Mouse (Mus musculus) heart, embryonic 16.5 days (tissue): ENCODE results near the gene Slc13a2. TPM values are rescaled to one million over a fixed set of nuclear protein-coding genes. Genes with fewer than 3 reads are reported as not detected.

Experiments used
- ATAC-seq: fragments of 200-750 bp; cut with Nextera tagmentation; replicated peaks from 2 replicates; pipeline ENCODE4 v1.8.0; 2017; ENCODE audit warnings: moderate number of reproducible peaks; ENCODE audit not compliant: insufficient read depth, low FRiP score; ENCODE audit errors: extremely low read depth
- H3K27ac ChIP-seq: fragments of 300-500 bp; sonication (generic); 2 replicates; pipeline ENCODE4 v1.5.1; 2014; ENCODE audit warnings: mild to moderate bottlenecking, low read length, control low read depth, moderate library complexity
- H3K27me3 ChIP-seq: fragments of 300-500 bp; sonication (generic); 2 replicates; pipeline ENCODE4 v1.6.1; 2014; ENCODE audit warnings: low read length, mixed read lengths; ENCODE audit not compliant: control insufficient read depth, insufficient read depth
- H3K36me3 ChIP-seq: fragments of 300-500 bp; sonication (generic); 2 replicates; pipeline ENCODE4 v1.6.1; 2014; ENCODE audit not compliant: control insufficient read depth, insufficient read depth
- H3K4me1 ChIP-seq: fragments of 300-500 bp; sonication (generic); 2 replicates; pipeline ENCODE4 v1.6.1; 2014; ENCODE audit warnings: low read length, mixed read lengths; ENCODE audit not compliant: control insufficient read depth, insufficient read depth
- H3K4me2 ChIP-seq: fragments of 300-500 bp; sonication (generic); 2 replicates; pipeline ENCODE4 v1.6.1; 2014; ENCODE audit warnings: low read depth, mild to moderate bottlenecking, control low read depth, low read length
- H3K4me3 ChIP-seq: fragments of 300-500 bp; sonication (generic); 2 replicates; pipeline ENCODE4 v1.5.1; 2014; ENCODE audit warnings: mild to moderate bottlenecking, control low read depth, low read length
- H3K9ac ChIP-seq: fragments of 300-500 bp; sonication (generic); 2 replicates; pipeline ENCODE4 v1.6.1; 2014; ENCODE audit warnings: low read length, control low read depth
- H3K9me3 ChIP-seq: fragments of 300-500 bp; sonication (generic); replicated peaks from 2 replicates; pipeline ENCODE4 v1.6.1; 2016; ENCODE audit warnings: low read length; ENCODE audit not compliant: control insufficient read depth
- WGBS: fragments of 180-500 bp; shearing (Covaris S2); extraction: QIAGEN DNeasy Blood & Tissue Kit; methylation state at CpG from one replicate; pipeline ENCODE4 v1.1.7; 2014; 5-methylcytosine and 5-hydroxymethylcytosine counted together
- polyA plus RNA-seq: library from polyadenylated mRNA; unstranded; fragments of >200 nt; fragmentation: Nextera tagmentation; extraction: Ambion mirVana; gene quantifications from 2 replicates; pipeline ENCODE4 v1.2.1, GENCODE M21; 2015

Gene Slc13a2
- polyA plus RNA-seq, 1 experiment from 2014 or later: 0.70 TPM

DNA sequence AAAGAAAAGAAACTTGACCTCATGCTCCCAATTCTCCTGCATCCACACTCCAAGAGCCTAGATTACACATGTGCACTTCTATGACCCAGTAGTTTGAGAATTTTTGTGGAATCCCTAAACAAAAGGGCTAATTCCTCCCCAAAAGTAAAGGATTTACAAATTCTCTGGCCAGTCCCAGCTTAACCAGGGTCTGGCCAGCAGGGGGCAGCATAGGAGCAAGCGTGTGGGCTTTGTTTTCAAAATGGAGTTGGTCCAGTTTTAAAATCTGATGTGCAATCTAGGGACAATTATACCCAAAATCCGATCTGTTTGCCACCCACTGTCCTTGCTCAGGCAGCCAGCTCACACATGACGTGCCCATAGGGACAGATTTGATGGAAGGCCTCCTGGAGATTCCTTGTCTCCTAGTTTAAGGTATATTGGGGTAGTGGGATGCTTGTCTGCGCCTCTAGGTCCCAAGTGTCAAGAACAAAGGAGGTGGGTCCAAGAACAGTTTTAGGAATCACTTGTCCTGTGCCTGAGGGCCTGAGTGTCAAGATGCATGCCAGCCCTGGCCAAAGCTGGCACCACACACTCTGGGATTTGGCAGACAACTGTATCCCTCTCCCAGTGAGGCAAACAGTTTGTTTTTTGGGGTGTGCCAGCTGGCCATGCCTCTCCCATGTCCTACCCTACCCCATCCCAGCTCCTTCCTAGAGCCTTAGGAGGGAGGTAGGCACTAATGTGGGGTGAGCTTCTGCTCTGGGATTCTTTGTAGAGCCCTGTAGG is 66.4 kb downstream of the Slc13a2 start:
- WGBS: 38% methylated on average over 4 of the region's 4 CpGs
- no peak overlapping the region for H3K4me2 ChIP-seq
- no peak overlapping the region for H3K27ac ChIP-seq
- H3K4me1 ChIP-seq: no peaks in the 10 kb centered on the region
- H3K9me3 ChIP-seq: no peaks in the 10 kb centered on the region
- no peaks in the 10 kb centered on the region for H3K36me3 ChIP-seq
- no peaks in the 10 kb centered on the region for H3K27me3 ChIP-seq
- H3K4me3 ChIP-seq: no peak overlapping the region
- no peak for ATAC-seq
- no peak overlapping the region for H3K9ac ChIP-seq

DNA sequence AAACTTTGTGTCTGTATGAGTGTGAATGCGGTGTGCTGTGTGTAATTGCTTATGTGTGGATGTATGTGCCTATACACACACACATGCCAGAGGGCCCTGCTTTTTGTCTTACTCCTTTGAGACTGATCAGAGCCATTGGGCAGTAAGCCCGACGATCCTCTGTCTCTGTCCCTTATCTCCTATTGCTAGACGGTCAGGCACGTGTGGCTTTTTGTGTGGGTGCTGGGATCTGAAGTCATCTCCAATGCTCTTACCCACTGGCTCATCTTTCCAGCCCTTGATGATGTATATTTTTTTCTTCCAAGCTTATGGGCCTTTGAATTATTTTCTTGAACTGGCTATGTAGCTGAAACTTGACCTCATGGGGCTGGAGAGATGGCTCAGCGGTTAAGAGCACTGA is 67.1 kb downstream of the Slc13a2 start:
- ATAC-seq: no peak
- no peak overlapping the region for H3K4me2 ChIP-seq
- H3K4me1 ChIP-seq: peaks cover 2% of the 10 kb centered on the region
- 54% methylated on average over 6 of the region's 6 CpGs for WGBS
- H3K27me3 ChIP-seq: no peaks in the 10 kb centered on the region
- H3K9me3 ChIP-seq: no peaks in the 10 kb centered on the region
- no peak overlapping the region for H3K4me3 ChIP-seq
- no peak overlapping the region for H3K27ac ChIP-seq
- no peak overlapping the region for H3K9ac ChIP-seq
- no peaks in the 10 kb centered on the region for H3K36me3 ChIP-seq

DNA sequence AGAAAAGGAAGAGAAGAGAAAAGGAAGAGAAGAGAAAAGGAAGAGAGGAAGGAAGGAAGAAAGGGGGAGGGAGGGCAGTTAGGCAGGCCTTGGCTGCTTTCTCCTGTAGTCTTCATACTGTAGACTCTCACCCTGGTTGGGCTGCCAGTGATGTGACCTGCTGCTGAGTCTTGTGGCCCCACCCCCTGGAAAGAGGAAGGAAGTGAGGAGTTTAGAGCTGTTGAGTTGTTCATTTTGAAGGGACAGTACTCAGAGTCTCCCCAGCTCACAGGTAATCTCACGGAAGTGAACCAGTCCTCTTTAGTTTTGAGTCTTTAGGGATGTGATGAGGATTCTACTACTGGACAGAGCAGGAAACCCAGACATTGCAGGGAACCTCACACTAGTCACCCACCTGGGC is 68.9 kb downstream of the Slc13a2 start:
- no peak overlapping the region for H3K4me3 ChIP-seq
- H3K9ac ChIP-seq: no peak overlapping the region
- no peaks in the 10 kb centered on the region for H3K27me3 ChIP-seq
- H3K4me1 ChIP-seq: peaks cover 8% of the 10 kb centered on the region
- H3K36me3 ChIP-seq: peaks cover 9% of the 10 kb centered on the region
- no peak overlapping the region for H3K27ac ChIP-seq
- 74% methylated on average over 1 of the region's 1 CpGs for WGBS
- ATAC-seq: no peak
- H3K9me3 ChIP-seq: no peaks in the 10 kb centered on the region
- no peak overlapping the region for H3K4me2 ChIP-seq

DNA sequence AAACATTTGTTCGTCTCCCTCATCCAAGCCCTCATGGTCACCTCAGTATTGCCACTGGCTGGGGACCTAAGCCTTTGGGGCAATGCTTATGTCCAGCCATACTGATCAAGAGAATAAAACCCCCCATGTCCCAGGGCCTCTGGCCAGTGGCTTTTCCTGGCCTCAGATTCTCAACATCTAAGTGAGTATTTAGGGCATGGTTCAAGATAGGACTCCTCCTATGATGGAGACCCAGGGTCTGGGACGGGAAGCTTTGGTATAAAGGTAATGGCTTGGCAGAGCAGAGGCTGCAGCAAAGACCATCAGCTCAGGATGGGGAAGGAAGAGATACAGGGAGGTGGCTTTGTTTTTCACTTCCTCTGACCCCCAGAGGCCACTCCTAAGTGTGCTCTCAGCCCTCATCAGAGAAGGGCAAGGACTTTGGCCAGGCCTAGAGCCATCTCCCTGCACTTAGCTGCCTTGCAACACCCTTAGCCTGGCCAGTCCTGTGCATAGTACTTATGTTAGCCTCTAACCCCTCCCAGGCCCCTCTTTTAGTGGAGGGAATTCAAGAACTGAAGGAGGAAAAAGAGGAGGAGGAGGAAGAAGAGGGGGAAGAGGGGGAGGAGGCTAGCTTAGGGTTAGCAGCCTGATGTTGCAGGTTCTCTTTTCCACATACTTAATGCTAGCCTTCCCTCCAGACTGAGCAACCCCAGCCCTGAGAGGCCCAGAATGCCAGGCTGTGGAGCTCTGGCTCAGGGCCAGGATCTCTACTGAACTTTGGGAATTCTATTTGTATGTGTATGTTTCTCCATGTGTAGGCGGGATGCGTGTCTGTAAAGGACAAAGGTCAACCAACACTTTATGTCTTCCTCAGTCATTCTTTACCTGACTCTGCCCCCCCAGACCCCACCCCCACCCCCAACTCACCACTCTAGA is 72.3 kb downstream of the Slc13a2 start:
- no peak for ATAC-seq
- Histone ChIP-seq H3K4me2 (no peak overlapping the region), H3K27me3 (no peaks in the 10 kb centered on the region), H3K4me1 (peaks cover 33% of the 10 kb centered on the region), H3K4me3 (no peak overlapping the region), H3K27ac (peak overlapping the region; percentile 9; the same call in 1 of the 2 replicates), H3K9me3 (no peaks in the 10 kb centered on the region), H3K36me3 (peaks cover 9% of the 10 kb centered on the region), H3K9ac (no peak overlapping the region)
- WGBS: 59% methylated on average over 4 of the region's 4 CpGs

DNA sequence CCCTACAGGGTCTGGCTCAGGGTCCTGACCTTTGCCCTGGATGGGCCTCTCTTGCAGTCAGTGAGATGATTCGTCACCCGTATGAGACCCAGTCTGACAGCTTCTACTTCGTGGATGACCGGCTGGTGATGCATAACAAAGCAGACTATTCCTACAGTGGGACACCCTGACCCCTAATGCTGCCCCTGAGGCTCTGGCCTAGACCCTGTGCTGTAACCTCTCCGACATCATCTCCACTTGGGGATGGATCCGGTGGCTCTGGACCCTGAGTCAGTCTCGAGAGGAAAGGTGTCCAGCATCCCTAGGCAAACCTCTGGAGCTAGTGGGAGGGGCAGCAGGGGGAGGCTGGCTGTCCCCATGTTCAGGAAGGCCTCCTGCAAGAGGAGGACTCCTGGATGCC is 73.5 kb downstream of the Slc13a2 start:
- H3K36me3 ChIP-seq: peaks cover 9% of the 10 kb centered on the region
- peaks cover 41% of the 10 kb centered on the region for H3K4me1 ChIP-seq
- no peaks in the 10 kb centered on the region for H3K27me3 ChIP-seq
- no peak for ATAC-seq
- H3K9me3 ChIP-seq: no peaks in the 10 kb centered on the region
- no peak overlapping the region for H3K27ac ChIP-seq
- no peak overlapping the region for H3K9ac ChIP-seq
- WGBS: 65% methylated on average over 7 of the region's 7 CpGs
- H3K4me2 ChIP-seq: no peak overlapping the region
- H3K4me3 ChIP-seq: no peak overlapping the region

DNA sequence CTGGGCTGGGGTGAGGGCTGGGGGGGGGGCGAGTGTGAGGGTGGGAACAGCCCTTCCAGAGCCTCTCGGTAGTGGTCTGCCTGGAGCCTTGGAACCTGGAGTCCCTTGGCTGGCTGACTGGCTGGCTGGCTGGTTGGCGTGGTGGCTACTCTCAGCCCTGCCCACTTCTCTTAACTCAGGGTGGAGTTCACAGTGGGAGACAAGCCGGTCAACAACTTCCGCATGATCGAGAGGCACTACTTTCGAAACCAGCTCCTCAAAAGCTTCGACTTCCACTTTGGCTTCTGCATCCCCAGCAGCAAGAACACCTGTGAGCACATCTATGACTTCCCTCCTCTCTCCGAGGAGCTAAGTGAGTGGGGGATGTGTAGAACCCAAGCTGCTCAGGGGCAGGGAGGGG is 74.1 kb downstream of the Slc13a2 start:
- 76% methylated on average over 9 of the region's 9 CpGs for WGBS
- H3K4me3 ChIP-seq: no peak overlapping the region
- H3K4me1 ChIP-seq: peaks cover 41% of the 10 kb centered on the region
- peaks cover 9% of the 10 kb centered on the region for H3K36me3 ChIP-seq
- no peak overlapping the region for H3K4me2 ChIP-seq
- no peaks in the 10 kb centered on the region for H3K9me3 ChIP-seq
- no peaks in the 10 kb centered on the region for H3K27me3 ChIP-seq
- no peak overlapping the region for H3K9ac ChIP-seq
- ATAC-seq: no peak
- H3K27ac ChIP-seq: no peak overlapping the region

Other genes starting within 250 kb of the Slc13a2 start
- 17.7 TPM in 2 replicates for gene Nek8, start 245.5 kb downstream of the Slc13a2 start, polyA plus RNA-seq
- 14.2 and 16.1 TPM in 2 replicates for gene Tlcd1, start 245.5 kb downstream of the Slc13a2 start, polyA plus RNA-seq
- 708 and 711 TPM in 2 replicates for gene Rpl23a, start 238.6 kb downstream of the Slc13a2 start, polyA plus RNA-seq
- 51.5 and 60.8 TPM in 2 replicates for gene Rab34, start 233.8 kb downstream of the Slc13a2 start, polyA plus RNA-seq
- gene Proca1, start 228.8 kb downstream of the Slc13a2 start, polyA plus RNA-seq: 2.4 and 2.6 TPM in 2 replicates
- gene Sdf2, start 176.5 kb downstream of the Slc13a2 start, polyA plus RNA-seq: 58.0 and 64.5 TPM in 2 replicates
- gene Supt6, start 176.2 kb downstream of the Slc13a2 start, polyA plus RNA-seq: 16.3 and 16.9 TPM in 2 replicates
- gene 2610507B11Rik, start 160.5 kb downstream of the Slc13a2 start, polyA plus RNA-seq: 67.1 and 70.8 TPM in 2 replicates
- 0.32 and 0.51 TPM in 2 replicates for gene BC030499, start 131.4 kb downstream of the Slc13a2 start, polyA plus RNA-seq
- gene Spag5, start 120.7 kb downstream of the Slc13a2 start, polyA plus RNA-seq: 27.7 and 28.5 TPM in 2 replicates
- 29.0 and 30.7 TPM in 2 replicates for gene Aldoc, start 99.2 kb downstream of the Slc13a2 start, polyA plus RNA-seq
- gene Pigs, start 93.8 kb downstream of the Slc13a2 start, polyA plus RNA-seq: 52.3 and 56.3 TPM in 2 replicates
- gene Unc119, start 78.7 kb downstream of the Slc13a2 start, polyA plus RNA-seq: 34.0 and 37.1 TPM in 2 replicates
- gene Foxn1, start 35.7 kb downstream of the Slc13a2 start, polyA plus RNA-seq: 4.1 and 7.9 TPM in 2 replicates
- gene Slc46a1, start 43.5 kb upstream of the Slc13a2 start, polyA plus RNA-seq: 6.1 and 7.2 TPM in 2 replicates
- 0.12 and 0.21 TPM in 2 replicates for gene Sarm1, start 75.5 kb upstream of the Slc13a2 start, polyA plus RNA-seq
- 2.1 and 2.3 TPM in 2 replicates for gene Vtn, start 76.9 kb upstream of the Slc13a2 start, polyA plus RNA-seq
- not detected in 2 replicates for gene Sebox, start 81.2 kb upstream of the Slc13a2 start, polyA plus RNA-seq
- 40.3 and 43.9 TPM in 2 replicates for gene Tmem199, start 90.0 kb upstream of the Slc13a2 start, polyA plus RNA-seq
- gene Poldip2, start 90.0 kb upstream of the Slc13a2 start, polyA plus RNA-seq: 186 and 187 TPM in 2 replicates
- gene Tnfaip1, start 114.1 kb upstream of the Slc13a2 start, polyA plus RNA-seq: 70.5 and 78.4 TPM in 2 replicates
- 98.4 and 109 TPM in 2 replicates for gene Ift20, start 114.1 kb upstream of the Slc13a2 start, polyA plus RNA-seq
- 46.8 and 48.1 TPM in 2 replicates for gene Tmem97, start 128.6 kb upstream of the Slc13a2 start, polyA plus RNA-seq